Comparison of ENCODE assay signal across 8 mouse cellular contexts in the genomic region with DNA sequence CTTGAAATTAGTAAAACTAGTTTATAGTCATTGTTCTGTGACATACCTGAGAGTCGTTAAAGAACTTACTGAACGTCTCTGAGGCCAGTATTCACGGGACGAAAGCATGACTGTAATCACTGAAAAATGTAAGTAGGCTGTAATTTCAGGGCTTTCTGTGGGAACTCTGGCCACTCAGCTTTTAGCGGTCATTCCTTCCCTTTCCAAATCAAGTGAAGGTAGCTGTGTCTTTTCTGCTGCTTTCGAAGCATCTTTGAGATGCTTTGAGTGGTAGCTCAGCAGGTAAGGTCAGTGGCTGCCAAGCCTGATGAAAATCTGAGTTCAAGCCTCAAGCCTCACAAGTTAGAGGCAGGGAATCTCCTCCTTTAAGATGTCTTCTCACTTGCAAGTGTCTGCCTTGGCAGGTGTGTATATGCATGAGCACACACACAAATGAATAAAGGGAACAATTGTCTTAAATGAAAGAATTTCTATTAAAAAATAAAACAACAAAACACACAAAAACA. TPM values are rescaled to one million over a fixed set of nuclear protein-coding genes. Genes with fewer than 3 reads are reported as not detected.
DNase-seq lines count a peak whose midpoint lies in the region; ATAC-seq and TF ChIP-seq lines count a peak whose summit lies in the region.

No protein-coding gene starts in this region.

- peak overlapping the region; percentile 63; the same call in 1 of the 2 replicates for H3K27ac ChIP-seq in kidney, embryonic 16.5 days (ENCODE audit: low read length)
- peak overlapping the region; percentile 86 for H3K27ac ChIP-seq in heart, embryonic 13.5 days (replicated peaks)
- no peak overlapping the region for H3K27ac ChIP-seq in liver, embryonic 14.5 days
- H3K27ac ChIP-seq in midbrain, embryonic 13.5 days: no peak overlapping the region

- peak overlapping the region; percentile 45 for H3K4me2 ChIP-seq in kidney, embryonic 16.5 days (replicated peaks; ENCODE audit: low read depth, low read length)
- peak overlapping the region; percentile 63 for H3K4me2 ChIP-seq in heart, embryonic 13.5 days
- H3K4me2 ChIP-seq in liver, embryonic 14.5 days (ENCODE audit: low read depth): no peak overlapping the region; the same call in 1 of the 2 replicates
- no peak overlapping the region for H3K4me2 ChIP-seq in midbrain, embryonic 13.5 days (replicated peaks)

- no peak for ATAC-seq in kidney, embryonic 16.5 days (ENCODE audit: low FRiP score, low TSS enrichment)
- ATAC-seq in heart, embryonic 13.5 days (ENCODE audit: extremely low read depth, insufficient number of reproducible peaks, low FRiP score, low TSS enrichment): no peak
- ATAC-seq in liver, embryonic 14.5 days (ENCODE audit: insufficient read depth): no peak
- no peak for ATAC-seq in midbrain, embryonic 13.5 days

- peaks cover 15% of the 10 kb centered on the region; the same call in 1 of the 2 replicates for H3K4me1 ChIP-seq in kidney, embryonic 16.5 days (ENCODE audit: insufficient read depth, low read length)
- peaks cover 25% of the 10 kb centered on the region for H3K4me1 ChIP-seq in heart, embryonic 13.5 days
- peaks cover 0 to 2% of the 10 kb centered on the region in 2 experiments; a peak in 1 of 4 replicates for H3K4me1 ChIP-seq in liver, embryonic 14.5 days (replicated peaks; ENCODE audit: control insufficient read depth in 2 of 2, insufficient read depth in 2 of 2, low read length in 1 of 2)
- no peaks in the 10 kb centered on the region for H3K4me1 ChIP-seq in midbrain, embryonic 13.5 days (replicated peaks)

- H3K9ac ChIP-seq in kidney, embryonic 16.5 days (replicated peaks; ENCODE audit: low read length): no peak overlapping the region
- H3K9ac ChIP-seq in heart, embryonic 13.5 days: peak overlapping the region; percentile 66
- H3K9ac ChIP-seq in liver, embryonic 14.5 days (replicated peaks): no peak overlapping the region
- H3K9ac ChIP-seq in midbrain, embryonic 13.5 days (replicated peaks): no peak overlapping the region

- H3K9me3 ChIP-seq in kidney, embryonic 16.5 days (ENCODE audit: low read length): no peaks in the 10 kb centered on the region
- no peaks in the 10 kb centered on the region for H3K9me3 ChIP-seq in heart, embryonic 13.5 days
- H3K9me3 ChIP-seq in liver, embryonic 14.5 days (ENCODE audit: control insufficient read depth, low read length): no peaks in the 10 kb centered on the region
- H3K9me3 ChIP-seq in midbrain, embryonic 13.5 days: no peaks in the 10 kb centered on the region

- H3K27me3 ChIP-seq in kidney, embryonic 16.5 days (ENCODE audit: insufficient read depth, low read length): no peaks in the 10 kb centered on the region
- H3K27me3 ChIP-seq in heart, embryonic 13.5 days (replicated peaks): no peaks in the 10 kb centered on the region
- no peaks in the 10 kb centered on the region for H3K27me3 ChIP-seq in liver, embryonic 14.5 days (ENCODE audit: control insufficient read depth, insufficient read depth, low read length)
- H3K27me3 ChIP-seq in midbrain, embryonic 13.5 days: no peaks in the 10 kb centered on the region

- no peak for DNase-seq in kidney, adult 8-10 months
- DNase-seq in Muller cell, postnatal 12 days (ENCODE audit: inconsistent ontology term): peak; percentile 68
- DNase-seq in liver, embryonic 14.5 days (ENCODE audit: low read depth in 3 of 3, low spot score in 3 of 3): no peak
- DNase-seq in spleen, adult 18-20 months: no peak
- no peak for DNase-seq in adipocyte (ENCODE audit: low spot score)

- 22% methylated on average over 6 of the region's 6 CpGs for WGBS in kidney, embryonic 16.5 days
- WGBS in heart, embryonic 13.5 days: 53% methylated on average over 6 of the region's 6 CpGs
- WGBS in liver, embryonic 14.5 days (ENCODE audit: insufficient replicate concordance): 40% methylated on average over 6 of the region's 6 CpGs
- 82% methylated on average over 6 of the region's 6 CpGs for WGBS in midbrain, embryonic 13.5 days

- no peaks in the 10 kb centered on the region for H3K36me3 ChIP-seq in kidney, embryonic 16.5 days (ENCODE audit: insufficient read depth, low read length)
- no peaks in the 10 kb centered on the region for H3K36me3 ChIP-seq in heart, embryonic 13.5 days
- no peaks in the 10 kb centered on the region for H3K36me3 ChIP-seq in liver, embryonic 14.5 days (replicated peaks; ENCODE audit: control insufficient read depth, insufficient read depth, low read depth)
- H3K36me3 ChIP-seq in midbrain, embryonic 13.5 days: no peaks in the 10 kb centered on the region

- H3K4me3 ChIP-seq in kidney, embryonic 16.5 days (ENCODE audit: low read length): peak overlapping the region; percentile 28
- H3K4me3 ChIP-seq in heart, embryonic 13.5 days: peak overlapping the region; percentile 41
- peak overlapping the region; percentile 29 to 51; a peak in 2 of 4 replicates for H3K4me3 ChIP-seq in liver, embryonic 14.5 days (ENCODE audit: insufficient read depth in 1 of 2, low read depth in 2 of 2, low read length in 2 of 2)
- H3K4me3 ChIP-seq in midbrain, embryonic 13.5 days (replicated peaks): no peak overlapping the region

- no peak for TF ChIP-seq EP300 in liver, embryonic 14.5 days (IDR thresholded peaks at IDR 0.05; ENCODE audit: low read depth)

- no peak for TF ChIP-seq CTCF in liver, embryonic 14.5 days (IDR thresholded peaks at IDR 0.05; ENCODE audit: low read depth)

RNA-seq across cellular contexts. Expression of gene Tlr4, which starts 0.8 kb away (rescaled TPM):
- polyA plus RNA-seq in kidney, embryonic 16.5 days (2015; fragmentation: Nextera tagmentation; extraction: Ambion mirVana): 1.6 and 2.0 TPM in 2 replicates
- 2.1 and 2.3 TPM in 2 replicates for polyA plus RNA-seq in heart, embryonic 13.5 days (2015; fragmentation: Nextera tagmentation; extraction: Ambion mirVana)
- 0.41 and 0.68 TPM in 2 replicates for polyA plus RNA-seq in liver, embryonic 14.5 days (2012; rRNA removed)
- polyA plus RNA-seq in liver, embryonic 14.5 days (2014; fragmentation: Nextera tagmentation; extraction: Ambion mirVana): 1.8 and 2.5 TPM in 2 replicates
- polyA plus RNA-seq in midbrain, embryonic 13.5 days (2015; fragmentation: Nextera tagmentation; extraction: Ambion mirVana): 0.58 and 0.67 TPM in 2 replicates

Comparison
In these comparisons a context has a peak if more than half of its experiments do, and no peak if none do; other contexts are left out.
1. H3K27ac ChIP-seq: peak in kidney, embryonic 16.5 days (single experiment) and heart, embryonic 13.5 days (single experiment); none in liver, embryonic 14.5 days (single experiment) and midbrain, embryonic 13.5 days (single experiment).
2. H3K4me2 ChIP-seq: peak in kidney, embryonic 16.5 days (single experiment) and heart, embryonic 13.5 days (single experiment); none in liver, embryonic 14.5 days (single experiment) and midbrain, embryonic 13.5 days (single experiment).